In genomic region chr17:16344061-16344460, GRCm38 (mm10) we compare ENCODE assay signal across 14 mouse cellular contexts.
DNase-seq lines count a peak whose midpoint lies in the region; ATAC-seq and TF ChIP-seq lines count a peak whose summit lies in the region.
"Had no signal": no experiment of that assay in that cellular context is flagged by ENCODE, and none has a peak within 500 bp of the region (broad histone marks: within the 10 kb centered on the region; RNA-seq: fewer than 3 reads in every experiment).

No protein-coding gene starts in this region.

- H3K27ac ChIP-seq in lung, postnatal 0 days (ENCODE audit: low read length), result no peak overlapping the region
- peak overlapping the region; percentile 63; the same call in 1 of the 2 replicates for H3K27ac ChIP-seq in embryonic facial prominence, embryonic 14.5 days (replicated peaks; ENCODE audit: low read depth, low read length)
- peak overlapping the region; percentile 3; the same call in 1 of the 2 replicates for H3K27ac ChIP-seq in stomach, embryonic 15.5 days
- H3K27ac ChIP-seq: forebrain, embryonic 10.5 days; hindbrain, postnatal 0 days; layer of hippocampus, adult 2 months had no signal

- TF ChIP-seq CTCF in lung, postnatal 0 days (IDR thresholded peaks at IDR 0.05), result no peak
- no peak for TF ChIP-seq CTCF in lung, adult 2 months (IDR thresholded peaks at IDR 0.05; ENCODE audit: insufficient read depth, low read length)

- TF ChIP-seq POLR2A in lung, adult 2 months (IDR thresholded peaks at IDR 0.05; ENCODE audit: borderline replicate concordance, extremely low read depth, low read depth, low read length), result no peak

- TF ChIP-seq EP300 in lung, postnatal 0 days (IDR thresholded peaks at IDR 0.05), result no peak

- H3K4me1 ChIP-seq in lung, postnatal 0 days (ENCODE audit: insufficient read depth, low read depth, low read length), result peaks cover 2% of the 10 kb centered on the region; the same call in 1 of the 2 replicates
- no peaks in the 10 kb centered on the region for H3K4me1 ChIP-seq in lung, adult 2 months (ENCODE audit: control insufficient read depth, insufficient read depth, low read length)
- no peaks in the 10 kb centered on the region for H3K4me1 ChIP-seq in embryonic facial prominence, embryonic 14.5 days (ENCODE audit: control insufficient read depth, insufficient read depth, low read length)
- H3K4me1 ChIP-seq in stomach, embryonic 15.5 days, result no peaks in the 10 kb centered on the region

- no peak overlapping the region for H3K9ac ChIP-seq in lung, postnatal 0 days (replicated peaks; ENCODE audit: low read depth)
- no peak overlapping the region for H3K9ac ChIP-seq in embryonic facial prominence, embryonic 14.5 days (ENCODE audit: low read depth, low read length)
- no peak overlapping the region for H3K9ac ChIP-seq in stomach, embryonic 15.5 days

- no peak overlapping the region for H3K4me3 ChIP-seq in lung, postnatal 0 days (ENCODE audit: low read depth, low read length)
- H3K4me3 ChIP-seq in lung, adult 2 months (replicated peaks; ENCODE audit: extremely low read depth, low read depth, low read length), result no peak overlapping the region
- H3K4me3 ChIP-seq in embryonic facial prominence, embryonic 14.5 days (ENCODE audit: low read depth, low read length), result no peak overlapping the region
- H3K4me3 ChIP-seq in stomach, embryonic 15.5 days (replicated peaks), result no peak overlapping the region
- H3K4me3 ChIP-seq: forebrain, embryonic 10.5 days; layer of hippocampus, adult 2 months had no signal

- no peaks in the 10 kb centered on the region for H3K9me3 ChIP-seq in lung, postnatal 0 days (ENCODE audit: low read length)
- no peaks in the 10 kb centered on the region for H3K9me3 ChIP-seq in embryonic facial prominence, embryonic 14.5 days (ENCODE audit: control insufficient read depth, low read length)
- no peaks in the 10 kb centered on the region for H3K9me3 ChIP-seq in stomach, embryonic 15.5 days
- H3K9me3 ChIP-seq: forebrain, embryonic 10.5 days had no signal

- H3K4me2 ChIP-seq in lung, postnatal 0 days (replicated peaks; ENCODE audit: low read depth, low read length), result no peak overlapping the region
- no peak overlapping the region for H3K4me2 ChIP-seq in embryonic facial prominence, embryonic 14.5 days (ENCODE audit: low read depth, low read length)
- no peak overlapping the region for H3K4me2 ChIP-seq in stomach, embryonic 15.5 days
- H3K4me2 ChIP-seq: liver, embryonic 11.5 days had no signal

- no peaks in the 10 kb centered on the region for H3K36me3 ChIP-seq in lung, postnatal 0 days (ENCODE audit: insufficient read depth, low read length)
- no peaks in the 10 kb centered on the region for H3K36me3 ChIP-seq in embryonic facial prominence, embryonic 14.5 days (ENCODE audit: control insufficient read depth, insufficient read depth, low read length)
- H3K36me3 ChIP-seq in stomach, embryonic 15.5 days, result no peaks in the 10 kb centered on the region
- H3K36me3 ChIP-seq: forebrain, embryonic 10.5 days had no signal

- 32% methylated on average over 2 of the region's 2 CpGs for WGBS in lung, postnatal 0 days
- 25% methylated on average over 2 of the region's 2 CpGs for WGBS in lung, adult 2 months
- WGBS in embryonic facial prominence, embryonic 14.5 days, result 48% methylated on average over 2 of the region's 2 CpGs
- WGBS in stomach, embryonic 15.5 days, result 40% methylated on average over 2 of the region's 2 CpGs

- ATAC-seq in lung, postnatal 0 days, result no peak
- no peak for ATAC-seq in embryonic facial prominence, embryonic 14.5 days (ENCODE audit: low read depth)
- ATAC-seq in stomach, embryonic 15.5 days (ENCODE audit: insufficient read depth, low FRiP score, low read depth), result no peak
- ATAC-seq: hindbrain, postnatal 0 days had no signal

- H3K27me3 ChIP-seq in lung, postnatal 0 days (replicated peaks; ENCODE audit: insufficient read depth, low read length), result no peaks in the 10 kb centered on the region
- no peaks in the 10 kb centered on the region for H3K27me3 ChIP-seq in embryonic facial prominence, embryonic 14.5 days (replicated peaks; ENCODE audit: control insufficient read depth, insufficient read depth, low read length)
- no peaks in the 10 kb centered on the region for H3K27me3 ChIP-seq in stomach, embryonic 15.5 days (replicated peaks)

- intact Hi-C loops in heart, postnatal 14 days (cut with DNase I), result no loop called here

- DNase-seq in heart, adult 8-10 months (ENCODE audit: low spot score), result peak; percentile 20
- no peak for DNase-seq in heart, postnatal 14 days
- DNase-seq in lung, postnatal 0 days (ENCODE audit: low spot score), result peak; percentile 57
- DNase-seq in lung, adult 2 months, result no peak
- peak; percentile 59 for DNase-seq in embryonic facial prominence, embryonic 14.5 days (ENCODE audit: low spot score)
- no peak for DNase-seq in cerebellum, postnatal 36 days
- no peak for DNase-seq in layer of hippocampus, adult 9-11 months
- DNase-seq: kidney, adult 9 months; thymus, adult 2 months had no signal

Comparison
In these comparisons a context has a peak if more than half of its experiments do, and no peak if none do; other contexts are left out.
1. DNase-seq: peak in heart, adult 8-10 months (single experiment), lung, postnatal 0 days (single experiment) and embryonic facial prominence, embryonic 14.5 days (single experiment); none in heart, postnatal 14 days (0 of 2), lung, adult 2 months (single experiment), cerebellum, postnatal 36 days (0 of 2) and layer of hippocampus, adult 9-11 months (single experiment).